Mouse (Mus musculus) megakaryocyte-erythroid progenitor cell, adult 5-6 weeks (primary cell): ENCODE data around the gene Adra2a. TPM values are rescaled to one million over a fixed set of nuclear protein-coding genes. Genes with fewer than 3 reads are reported as not detected.

Source experiments
- ATAC-seq: replicated peaks from 2 replicates; pipeline ENCODE4 v1.8.0; 2016; ENCODE audit warnings: mild to moderate bottlenecking, inconsistent platforms; ENCODE audit not compliant: severe bottlenecking, poor library complexity, low FRiP score, low TSS enrichment
- total RNA-seq, 2 experiments: library from RNA; stranded (forward) in 1 of 2; stranded (reverse) in 1 of 2; fragments of 200-1000, 215-1000 nt in 1 of 2; fragments of >200 nt in 1 of 2; fragmentation: Nextera tagmentation in 1 of 2; gene quantifications; 2 replicates each; pipeline ENCODE4 v1.2.3; 2014 to 2017

Gene Adra2a
- total RNA-seq (2014; fragmentation: Nextera tagmentation) = not detected in 2 replicates
- total RNA-seq (2017) = 0.27 and 0.42 TPM in 2 replicates

- no peak for ATAC-seq
Observed at GRCm38 (mm10) chr19:54043851-54044250, at the start of gene Adra2a. Gene Adra2a (plus strand): TSS chr19:54044151.

GRCm38 (mm10) chr19:53994276-53994675, 49.7 kb upstream of the Adra2a start:
- no peak for ATAC-seq

GRCm38 (mm10) chr19:54010973-54011372, 33.0 kb upstream of the Adra2a start:
- ATAC-seq = no peak

DNA sequence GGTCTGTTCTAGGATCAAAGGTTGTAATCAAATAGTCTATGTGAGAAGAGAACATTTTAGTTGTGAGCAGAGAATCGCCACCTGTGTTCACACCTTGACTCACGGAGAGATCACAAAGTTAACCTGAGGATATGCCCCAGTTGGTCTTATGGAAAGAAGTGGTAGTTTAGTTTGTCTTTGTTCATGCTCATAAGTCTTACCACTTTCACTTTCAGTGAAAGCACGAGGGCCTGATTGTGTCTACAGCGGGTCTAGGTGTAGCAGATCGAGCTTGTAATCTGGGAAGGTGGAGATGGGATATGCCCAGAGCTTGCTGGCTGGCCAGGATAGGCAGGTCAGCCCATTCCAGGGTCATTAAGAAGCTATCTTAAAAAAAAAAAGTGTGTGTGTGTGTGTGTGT, 29.0 kb upstream of the Adra2a start:
- no peak for ATAC-seq

DNA sequence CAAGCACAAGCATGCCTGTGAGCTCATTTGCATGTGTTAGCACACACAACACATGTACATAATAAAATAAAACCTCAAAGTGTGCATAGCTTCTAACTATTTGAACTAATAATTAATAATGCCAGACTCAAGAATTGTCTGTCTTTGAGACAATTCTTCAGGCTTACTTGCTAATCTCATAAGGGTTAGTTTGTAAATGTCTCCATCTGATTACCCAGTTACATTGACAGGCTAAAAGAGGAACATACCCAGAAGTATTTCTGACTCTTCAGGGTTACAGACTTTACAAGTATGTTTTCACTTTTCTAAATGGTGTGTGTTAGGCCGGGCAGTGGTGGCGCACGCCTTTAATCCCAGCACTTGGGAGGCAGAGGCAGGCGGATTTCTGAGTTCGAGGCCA, 28.4 kb upstream of the Adra2a start:
- no peak for ATAC-seq

DNA sequence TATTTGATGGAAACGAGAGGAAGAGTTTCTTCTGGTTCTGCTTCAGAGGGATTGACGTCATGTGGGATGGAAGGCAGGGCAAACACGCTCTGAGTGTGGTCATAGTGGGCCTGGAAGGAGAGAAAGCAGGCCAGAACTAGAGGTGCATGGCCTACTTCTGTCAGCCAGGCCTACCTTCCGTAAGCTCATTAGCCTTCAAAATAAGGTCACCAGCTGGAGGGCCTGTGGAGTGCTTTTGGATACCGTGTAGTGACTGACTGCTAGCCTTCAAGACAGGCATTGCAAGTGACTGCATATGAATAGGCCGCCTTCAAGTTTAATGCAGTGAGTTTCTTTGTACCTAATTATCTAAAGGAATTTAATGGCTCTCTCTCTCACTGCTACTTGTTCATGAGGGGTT, 8.9 kb upstream of the Adra2a start:
- no peak for ATAC-seq

DNA sequence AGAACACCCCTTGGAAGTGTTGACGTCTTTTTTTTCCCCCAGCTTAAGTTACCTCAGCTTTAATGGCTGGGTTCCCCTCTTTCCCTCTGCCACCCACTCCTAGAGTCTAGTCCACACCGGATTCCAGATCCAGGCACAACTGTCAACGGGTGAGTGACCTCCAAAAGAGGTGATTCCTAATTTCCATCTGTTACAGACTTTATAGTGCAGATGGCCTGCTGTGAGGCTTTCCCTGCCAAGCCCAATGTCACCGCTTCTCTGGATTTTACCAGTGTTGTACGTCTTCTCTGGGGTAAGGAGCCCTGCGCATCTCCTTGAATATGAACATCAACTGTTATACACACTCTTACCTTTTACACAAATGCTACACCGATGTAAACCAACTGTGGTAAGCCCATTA, 4.5 kb upstream of the Adra2a start:
- no peak for ATAC-seq

DNA sequence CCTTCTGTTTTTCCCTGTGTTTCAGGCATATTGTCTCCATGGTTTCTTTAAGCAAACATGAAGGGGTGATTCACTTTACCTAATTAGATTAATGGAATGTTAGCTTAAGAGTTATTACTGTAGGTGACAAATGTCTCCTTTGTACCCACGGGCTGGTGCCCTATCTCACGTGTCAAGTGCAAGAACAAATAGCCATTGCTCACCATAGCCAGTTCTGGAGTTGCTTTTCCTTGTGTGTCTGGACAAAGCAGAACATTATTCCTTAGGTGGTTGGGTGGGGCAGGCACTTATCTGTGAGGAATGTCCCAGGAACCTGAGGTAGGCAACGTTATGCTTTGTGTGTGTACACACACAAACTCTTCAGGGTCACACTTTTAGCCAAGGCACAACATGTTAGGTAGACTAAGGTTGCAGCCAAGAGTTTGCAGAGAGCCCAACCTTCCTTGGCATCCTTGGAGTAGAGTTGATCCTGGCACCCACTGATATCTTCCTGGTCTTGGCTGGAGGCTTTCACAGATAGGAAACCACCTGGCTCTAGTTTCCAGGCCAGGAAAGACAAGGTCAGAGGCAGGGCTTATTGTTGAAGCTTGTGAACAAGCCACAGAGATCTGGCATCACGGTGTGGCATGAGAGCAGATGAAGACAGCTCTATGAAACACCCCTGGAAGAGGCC, 3.5 kb upstream of the Adra2a start:
- 0 out of 2 replicates have a peak, but pooled peaks have one; percentile 27 for ATAC-seq

DNA sequence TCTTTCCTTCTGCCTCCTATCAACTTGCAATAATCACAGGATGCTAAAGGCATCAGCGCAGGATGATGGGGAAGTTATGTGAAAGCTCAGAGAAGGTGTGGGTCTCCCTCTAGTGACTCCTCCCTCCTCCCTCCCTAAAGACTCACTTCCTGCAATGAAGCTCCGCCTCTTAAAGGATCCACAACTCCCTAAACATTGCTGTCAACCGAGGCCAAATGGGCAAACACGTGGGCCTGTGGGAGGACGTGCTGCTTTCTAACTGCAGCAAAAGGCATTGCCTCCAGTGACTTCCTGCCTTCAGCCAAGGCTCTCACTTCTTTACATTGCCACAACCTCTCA, 3.0 kb upstream of the Adra2a start:
- peak; percentile 39; the same call in 1 of the 2 replicates for ATAC-seq

DNA sequence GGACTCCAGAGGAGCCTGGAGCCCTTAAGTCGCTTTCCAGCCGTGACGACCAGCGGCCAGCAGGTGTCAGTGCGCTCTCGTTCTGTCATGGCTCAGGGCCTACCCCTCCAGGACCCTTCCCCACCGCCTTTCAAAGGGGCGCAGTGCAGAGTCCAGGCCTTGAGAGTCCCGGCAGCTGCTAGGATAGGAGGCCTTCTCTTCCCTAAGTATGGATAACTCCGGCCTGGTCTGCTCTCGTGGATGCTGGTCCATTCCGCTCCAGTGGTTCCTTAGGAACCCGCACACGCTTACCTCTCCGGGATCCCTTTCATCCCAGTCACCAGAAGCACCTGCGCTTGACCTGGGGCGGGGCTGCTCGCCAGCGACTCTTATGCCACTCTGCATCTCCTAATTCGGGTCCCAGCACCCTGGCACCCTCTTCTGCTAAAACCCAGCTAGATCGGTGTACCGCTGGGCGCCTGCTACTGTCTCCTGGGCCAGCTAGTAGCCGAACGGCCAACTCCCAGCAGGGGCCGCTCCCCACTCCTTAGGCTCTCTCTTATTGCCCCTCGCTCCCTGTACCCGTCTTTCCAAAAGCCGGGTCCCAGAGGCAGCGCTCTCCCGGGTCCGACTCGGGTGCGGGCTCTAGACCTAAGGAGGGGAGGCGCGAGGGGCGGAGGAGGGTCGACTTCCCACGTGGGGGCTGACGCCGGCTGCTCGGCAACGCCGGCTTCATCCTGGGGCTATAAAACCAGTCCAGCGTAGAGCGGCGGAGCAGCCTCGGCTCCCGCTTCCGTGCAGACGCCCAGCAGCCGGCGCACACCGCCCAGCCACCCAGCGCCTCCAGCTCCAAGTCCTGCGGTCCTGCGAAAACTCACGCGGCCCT, 788 bp downstream of the Adra2a start:
- ATAC-seq = 0 out of 2 replicates have a peak, but pooled peaks have one; percentile 29

DNA sequence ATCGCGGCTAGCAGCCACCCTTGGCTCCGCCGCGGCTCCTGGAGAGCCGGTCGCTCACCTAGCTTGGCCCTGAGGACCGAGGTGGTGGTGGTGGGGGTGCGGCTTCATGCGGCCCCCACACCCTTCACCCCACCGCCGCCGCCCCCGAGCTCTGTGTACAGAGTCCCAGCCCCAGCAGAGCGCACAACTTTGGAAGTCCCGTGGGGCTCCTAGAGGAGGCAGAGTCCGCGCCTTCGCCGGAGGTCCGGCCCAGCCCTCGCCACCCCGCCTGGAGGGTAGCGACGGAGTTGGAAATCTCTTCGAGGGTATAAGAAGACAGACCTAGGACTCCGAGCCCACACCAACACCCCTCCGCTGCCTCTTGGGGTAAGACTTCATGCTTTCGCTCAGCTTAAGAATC, 1.5 kb downstream of the Adra2a start:
- ATAC-seq = no peak

DNA sequence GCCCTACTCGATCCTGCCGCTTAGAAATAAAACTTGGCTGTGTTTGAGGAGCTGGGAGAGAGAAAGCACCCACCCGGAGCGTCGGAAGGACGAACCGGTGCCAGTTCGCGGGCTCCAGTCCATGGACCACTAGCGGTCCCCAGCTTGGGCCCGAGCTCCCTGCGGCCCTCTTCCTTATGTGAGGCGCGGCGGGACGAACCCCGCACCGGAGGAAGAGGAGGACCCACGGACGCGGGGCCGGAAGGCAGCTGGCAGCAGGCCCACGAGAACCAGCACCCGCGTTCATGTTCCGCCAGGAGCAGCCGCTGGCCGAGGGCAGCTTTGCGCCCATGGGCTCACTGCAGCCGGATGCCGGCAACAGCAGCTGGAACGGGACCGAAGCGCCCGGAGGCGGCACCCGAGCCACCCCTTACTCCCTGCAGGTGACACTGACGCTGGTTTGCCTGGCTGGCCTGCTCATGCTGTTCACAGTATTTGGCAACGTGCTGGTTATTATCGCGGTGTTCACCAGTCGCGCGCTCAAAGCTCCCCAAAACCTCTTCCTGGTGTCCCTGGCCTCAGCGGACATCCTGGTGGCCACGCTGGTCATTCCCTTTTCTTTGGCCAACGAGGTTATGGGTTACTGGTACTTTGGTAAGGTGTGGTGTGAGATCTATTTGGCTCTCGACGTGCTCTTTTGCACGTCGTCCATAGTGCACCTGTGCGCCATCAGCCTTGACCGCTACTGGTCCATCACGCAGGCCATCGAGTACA, 2.2 kb downstream of the Adra2a start:
- ATAC-seq = no peak

DNA sequence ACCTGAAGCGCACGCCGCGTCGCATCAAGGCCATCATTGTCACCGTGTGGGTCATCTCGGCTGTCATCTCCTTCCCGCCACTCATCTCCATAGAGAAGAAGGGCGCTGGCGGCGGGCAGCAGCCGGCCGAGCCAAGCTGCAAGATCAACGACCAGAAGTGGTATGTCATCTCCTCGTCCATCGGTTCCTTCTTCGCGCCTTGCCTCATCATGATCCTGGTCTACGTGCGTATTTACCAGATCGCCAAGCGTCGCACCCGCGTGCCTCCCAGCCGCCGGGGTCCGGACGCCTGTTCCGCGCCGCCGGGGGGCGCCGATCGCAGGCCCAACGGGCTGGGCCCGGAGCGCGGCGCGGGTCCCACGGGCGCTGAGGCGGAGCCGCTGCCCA, 2.7 kb downstream of the Adra2a start:
- ATAC-seq = no peak

- peak; percentile 38 for ATAC-seq
Observed at GRCm38 (mm10) chr19:54047386-54048050, 3.6 kb downstream of the Adra2a start.

GRCm38 (mm10) chr19:54048161-54048885, 4.4 kb downstream of the Adra2a start:
- ATAC-seq = no peak

GRCm38 (mm10) chr19:54051651-54052050, 7.7 kb downstream of the Adra2a start:
- ATAC-seq = no peak

- ATAC-seq = no peak
Observed at GRCm38 (mm10) chr19:54055845-54056244, 11.9 kb downstream of the Adra2a start.

- ATAC-seq = no peak
Observed at GRCm38 (mm10) chr19:54068447-54068846, 24.5 kb downstream of the Adra2a start.

DNA sequence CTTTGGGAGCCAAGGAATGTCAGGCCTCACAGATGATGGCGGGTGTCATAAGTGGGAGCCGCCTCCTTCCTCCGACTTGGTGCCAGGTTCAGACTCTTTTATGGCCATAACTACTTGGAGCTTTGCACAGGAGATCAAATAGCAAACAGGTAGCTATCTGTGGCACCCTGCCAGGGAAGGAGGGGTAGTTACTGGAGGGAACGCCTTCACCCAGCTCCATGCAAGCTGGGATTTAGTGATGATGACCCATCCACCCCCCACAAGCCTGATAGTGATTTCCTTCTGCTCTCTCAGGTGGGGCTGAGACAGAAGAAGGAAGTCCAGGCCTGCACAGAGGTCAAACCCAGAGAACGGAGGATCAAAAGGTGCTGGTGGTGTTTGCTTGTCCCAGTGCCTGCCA, 26.6 kb downstream of the Adra2a start:
- no peak for ATAC-seq
